In the genomic region with DNA sequence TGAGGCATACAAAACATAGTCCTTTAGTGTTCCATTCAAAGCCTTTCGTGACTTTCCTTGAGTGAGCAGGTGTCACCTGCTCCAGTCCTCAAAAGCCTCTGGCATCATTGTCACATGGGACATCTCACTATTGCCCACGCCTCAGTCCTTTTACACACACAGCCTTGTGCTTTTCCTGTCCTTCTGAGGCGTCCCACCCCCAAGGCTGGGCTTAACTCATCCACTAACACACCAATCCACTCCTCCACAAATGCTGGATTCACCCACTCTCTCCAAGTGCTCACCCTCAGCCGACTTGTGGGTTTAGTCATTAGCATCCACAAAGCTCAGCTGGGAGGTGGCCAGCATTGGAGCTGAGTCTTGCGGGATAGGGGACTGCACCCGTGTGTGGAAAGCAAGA, we compare ENCODE assay signal across 17 mouse cellular contexts. TPM values are rescaled to one million over a fixed set of nuclear protein-coding genes. Genes with fewer than 3 reads are reported as not detected.
A peak's percentile ranks its signal among the peaks of the same experiment; 100 is the strongest.
DNase-seq lines count a peak whose midpoint lies in the region; ATAC-seq lines count a peak whose summit lies in the region.
"Had no signal": no experiment of that assay in that cellular context is flagged by ENCODE, and none has a peak within 500 bp of the region (broad histone marks: within the 10 kb centered on the region; RNA-seq: fewer than 3 reads in every experiment).

No protein-coding gene starts in this region.

- H3K27ac ChIP-seq in hindbrain, embryonic 16.5 days (ENCODE audit: low read depth, low read length) = peak overlapping the region; percentile 42; the same call in 1 of the 2 replicates
- H3K27ac ChIP-seq in hindbrain, embryonic 11.5 days (ENCODE audit: low read depth, low read length) = no peak overlapping the region
- H3K27ac ChIP-seq in neural tube, embryonic 13.5 days (replicated peaks) = 0 out of 2 replicates have a peak overlapping the region, but pooled peaks have one; percentile 23
- H3K27ac ChIP-seq: macrophage; midbrain, embryonic 13.5 days had no signal

- no peak overlapping the region for H3K4me2 ChIP-seq in hindbrain, embryonic 16.5 days (ENCODE audit: low read length)
- no peak overlapping the region for H3K4me2 ChIP-seq in hindbrain, embryonic 11.5 days (replicated peaks; ENCODE audit: low read depth, low read length)
- no peak overlapping the region for H3K4me2 ChIP-seq in neural tube, embryonic 13.5 days
- H3K4me2 ChIP-seq: midbrain, embryonic 13.5 days had no signal

- no peak for DNase-seq in frontal cortex, postnatal 14 days (ENCODE audit: low spot score in 2 of 2)
- no peak for DNase-seq in hindbrain, embryonic 11.5 days (ENCODE audit: low spot score)
- no peak for DNase-seq in neural tube, embryonic 10.5 days (ENCODE audit: extremely low spot score, low spot score)
- peak; percentile 30 to 54 for DNase-seq in right cerebral cortex, postnatal 36 days (ENCODE audit: low spot score in 2 of 2)
- no peak for DNase-seq in yolk sac, embryonic 10.5 days (ENCODE audit: low spot score)
- DNase-seq: adrenal gland, postnatal 36 days; kidney, postnatal 10 days; liver; lung, adult 18-20 months; thymus, postnatal 4 days had no signal

- 66% methylated on average over 6 of the region's 6 CpGs for WGBS in hindbrain, embryonic 16.5 days
- WGBS in hindbrain, embryonic 11.5 days = 75% methylated on average over 6 of the region's 6 CpGs
- WGBS in neural tube, embryonic 13.5 days = 65% methylated on average over 6 of the region's 6 CpGs

- peaks cover 10% of the 10 kb centered on the region for H3K27me3 ChIP-seq in hindbrain, embryonic 16.5 days (replicated peaks; ENCODE audit: control insufficient read depth, insufficient read depth, low read length)
- peaks cover 16% of the 10 kb centered on the region for H3K27me3 ChIP-seq in hindbrain, embryonic 11.5 days (ENCODE audit: control insufficient read depth, insufficient read depth, low read length)
- H3K27me3 ChIP-seq in neural tube, embryonic 13.5 days = peaks cover 30% of the 10 kb centered on the region
- H3K27me3 ChIP-seq: Patski had no signal

- H3K9me3 ChIP-seq in hindbrain, embryonic 16.5 days (ENCODE audit: control insufficient read depth, low read length) = no peaks in the 10 kb centered on the region
- H3K9me3 ChIP-seq in hindbrain, embryonic 11.5 days (ENCODE audit: control insufficient read depth, low read length) = no peaks in the 10 kb centered on the region
- H3K9me3 ChIP-seq in neural tube, embryonic 13.5 days = no peaks in the 10 kb centered on the region
- H3K9me3 ChIP-seq: midbrain, embryonic 13.5 days had no signal

- no peaks in the 10 kb centered on the region; the same call in 1 of the 2 replicates for H3K4me1 ChIP-seq in hindbrain, embryonic 16.5 days (ENCODE audit: control insufficient read depth, insufficient read depth, low read depth, low read length)
- 0 out of 2 replicates have a peak, but pooled peaks cover 2% of the 10 kb centered on the region for H3K4me1 ChIP-seq in hindbrain, embryonic 11.5 days (replicated peaks; ENCODE audit: control insufficient read depth, insufficient read depth, low read length)
- H3K4me1 ChIP-seq in neural tube, embryonic 13.5 days (replicated peaks) = peaks cover 28% of the 10 kb centered on the region

- H3K9ac ChIP-seq in hindbrain, embryonic 16.5 days (ENCODE audit: low read depth, low read length) = no peak overlapping the region
- no peak overlapping the region for H3K9ac ChIP-seq in hindbrain, embryonic 11.5 days (ENCODE audit: low read depth, low read length)
- no peak overlapping the region for H3K9ac ChIP-seq in neural tube, embryonic 13.5 days
- H3K9ac ChIP-seq: midbrain, embryonic 13.5 days had no signal

- no peak overlapping the region for H3K4me3 ChIP-seq in hindbrain, embryonic 16.5 days (ENCODE audit: low read length)
- no peak overlapping the region for H3K4me3 ChIP-seq in hindbrain, embryonic 11.5 days (ENCODE audit: low read depth, low read length)
- no peak overlapping the region for H3K4me3 ChIP-seq in neural tube, embryonic 13.5 days
- H3K4me3 ChIP-seq: midbrain, embryonic 13.5 days had no signal

- no peaks in the 10 kb centered on the region for H3K36me3 ChIP-seq in hindbrain, embryonic 16.5 days (ENCODE audit: control insufficient read depth, insufficient read depth, low read length)
- no peaks in the 10 kb centered on the region for H3K36me3 ChIP-seq in hindbrain, embryonic 11.5 days (ENCODE audit: control insufficient read depth, insufficient read depth, low read length)
- H3K36me3 ChIP-seq in neural tube, embryonic 13.5 days = no peaks in the 10 kb centered on the region
- H3K36me3 ChIP-seq: midbrain, embryonic 13.5 days had no signal

- peak; percentile 93 for ATAC-seq in frontal cortex, adult (ENCODE audit: low TSS enrichment)
- ATAC-seq in hindbrain, embryonic 16.5 days = peak; percentile 61
- ATAC-seq in hindbrain, embryonic 11.5 days (ENCODE audit: low FRiP score) = no peak
- ATAC-seq in neural tube, embryonic 13.5 days (ENCODE audit: low read depth) = 0 out of 2 replicates have a peak, but pooled peaks have one; percentile 3
- ATAC-seq: intestine, postnatal 0 days; midbrain, embryonic 13.5 days; Patski had no signal

RNA-seq across cellular contexts. Expression of a gene that starts 4.8 kb away (rescaled TPM):
- 0.32 and 0.64 TPM in 2 replicates for polyA plus RNA-seq in hindbrain, embryonic 16.5 days (2015; fragmentation: Nextera tagmentation; extraction: Ambion mirVana)
- polyA plus RNA-seq in hindbrain, embryonic 11.5 days (2014; fragmentation: Nextera tagmentation; extraction: Ambion mirVana) = 0.39 and 0.73 TPM in 2 replicates
- polyA plus RNA-seq in neural tube, embryonic 13.5 days (2015; fragmentation: Nextera tagmentation; extraction: Ambion mirVana) = 0.51 and 1.5 TPM in 2 replicates

RNA-seq across cellular contexts. Expression of a gene that starts 43.0 kb away (rescaled TPM):
- polyA plus RNA-seq in hindbrain, embryonic 16.5 days (2015; fragmentation: Nextera tagmentation; extraction: Ambion mirVana) = 2.7 and 4.8 TPM in 2 replicates
- polyA plus RNA-seq in hindbrain, embryonic 11.5 days (2014; fragmentation: Nextera tagmentation; extraction: Ambion mirVana) = 3.1 and 3.3 TPM in 2 replicates
- 3.6 and 3.9 TPM in 2 replicates for polyA plus RNA-seq in neural tube, embryonic 13.5 days (2015; fragmentation: Nextera tagmentation; extraction: Ambion mirVana)

Comparison
In these comparisons a context has a peak if more than half of its experiments do, and no peak if none do; other contexts are left out.
1. DNase-seq: peak in right cerebral cortex, postnatal 36 days (2 of 2); none in frontal cortex, postnatal 14 days (0 of 2), hindbrain, embryonic 11.5 days (single experiment), neural tube, embryonic 10.5 days (single experiment) and yolk sac, embryonic 10.5 days (single experiment).